Mouse (Mus musculus): ENCODE data around the gene Gls. TPM values are rescaled to one million over a fixed set of nuclear protein-coding genes. Genes with fewer than 3 reads are reported as not detected.
A peak's percentile ranks its signal among the peaks of the same experiment; 100 is the strongest.

Gls gene
- polyA plus RNA-seq, 1 experiment from 2014 or later: 32.0 TPM

DNA sequence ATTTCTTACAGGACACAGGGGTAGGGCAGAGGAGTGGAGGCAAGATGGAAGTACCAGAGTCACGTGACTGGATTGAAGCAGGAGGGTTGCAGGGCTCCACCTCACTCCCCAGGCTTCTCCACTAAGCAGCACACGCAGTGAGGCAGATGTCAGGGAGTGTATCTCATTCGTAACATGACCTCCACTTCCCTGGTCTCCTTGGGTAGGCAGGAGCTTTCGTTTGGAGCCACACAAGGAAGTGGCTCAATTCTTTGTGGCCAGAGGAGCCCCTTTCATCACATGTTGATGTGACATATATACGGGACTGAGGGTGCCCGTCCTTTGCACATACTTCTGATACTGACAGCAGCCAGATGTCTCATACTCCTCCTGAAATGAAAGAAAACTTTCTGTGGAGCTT is 103.2 kb downstream of the Gls start:
- Histone ChIP-seq H3K4me1 (replicated peaks; ENCODE audit: insufficient read depth, low read length) (no peaks in the 10 kb centered on the region), H3K4me2 (ENCODE audit: low read length) (no peak overlapping the region), H3K9ac (ENCODE audit: low read depth, low read length) (no peak overlapping the region), H3K27me3 (ENCODE audit: insufficient read depth, low read length) (no peaks in the 10 kb centered on the region), H3K9me3 (replicated peaks; ENCODE audit: low read length) (no peaks in the 10 kb centered on the region), H3K36me3 (ENCODE audit: insufficient read depth, low read length) (peaks cover 30% of the 10 kb centered on the region; the same call in 1 of the 2 replicates), H3K4me3 (replicated peaks; ENCODE audit: low read depth, low read length) (no peak overlapping the region), H3K27ac (no peak overlapping the region)
- 44% methylated on average over 6 of the region's 6 CpGs for WGBS
- no peak for TF ChIP-seq CTCF (IDR thresholded peaks at IDR 0.05; ENCODE audit: low read depth)
- no peak for DNase-seq (ENCODE audit: low spot score)
- ATAC-seq (replicated peaks; ENCODE audit: low FRiP score, low read depth): no peak

- Histone ChIP-seq H3K36me3 (ENCODE audit: insufficient read depth, low read length) (0 out of 2 replicates have a peak, but pooled peaks cover 28% of the 10 kb centered on the region), H3K9ac (ENCODE audit: low read depth, low read length) (no peak overlapping the region), H3K27me3 (ENCODE audit: insufficient read depth, low read length) (no peaks in the 10 kb centered on the region), H3K4me3 (replicated peaks; ENCODE audit: low read depth, low read length) (no peak overlapping the region), H3K9me3 (replicated peaks; ENCODE audit: low read length) (no peaks in the 10 kb centered on the region), H3K27ac (no peak overlapping the region), H3K4me1 (replicated peaks; ENCODE audit: insufficient read depth, low read length) (no peaks in the 10 kb centered on the region), H3K4me2 (ENCODE audit: low read length) (no peak overlapping the region)
- TF ChIP-seq CTCF (IDR thresholded peaks at IDR 0.05; ENCODE audit: low read depth): no peak
- 94% methylated on average over 6 of the region's 6 CpGs for WGBS
- DNase-seq (ENCODE audit: low spot score): no peak
- ATAC-seq (replicated peaks; ENCODE audit: low FRiP score, low read depth): no peak
These were observed 105.7 kb downstream of the Gls start for GRCm38 (mm10) chr1:52127350-52127749.

- no peak for TF ChIP-seq CTCF (IDR thresholded peaks at IDR 0.05; ENCODE audit: low read depth)
- H3K4me1 ChIP-seq (replicated peaks; ENCODE audit: insufficient read depth, low read length): peaks cover 7% of the 10 kb centered on the region; the same call in 1 of the 2 replicates
- H3K9ac ChIP-seq (ENCODE audit: low read depth, low read length): no peak overlapping the region
- 0 out of 2 replicates have a peak, but pooled peaks cover 28% of the 10 kb centered on the region for H3K36me3 ChIP-seq (ENCODE audit: insufficient read depth, low read length)
- DNase-seq (ENCODE audit: low spot score): no peak
- H3K4me3 ChIP-seq (replicated peaks; ENCODE audit: low read depth, low read length): no peak overlapping the region
- H3K27ac ChIP-seq: no peak overlapping the region
- ATAC-seq (replicated peaks; ENCODE audit: low FRiP score, low read depth): no peak
- no peak overlapping the region for H3K4me2 ChIP-seq (ENCODE audit: low read length)
- 79% methylated on average over 3 of the region's 3 CpGs for WGBS
- H3K27me3 ChIP-seq (ENCODE audit: insufficient read depth, low read length): no peaks in the 10 kb centered on the region
- no peaks in the 10 kb centered on the region for H3K9me3 ChIP-seq (replicated peaks; ENCODE audit: low read length)
These were observed 108.2 kb downstream of the Gls start for GRCm38 (mm10) chr1:52124818-52125217.

- WGBS: 91% methylated on average over 3 of the region's 3 CpGs
These were observed 112.0 kb downstream of the Gls start for GRCm38 (mm10) chr1:52121052-52121451.

GRCm38 (mm10) chr1:52120191-52120590 is 112.8 kb downstream of the Gls start:
- 0 out of 2 replicates have a peak, but pooled peaks cover 5% of the 10 kb centered on the region for H3K36me3 ChIP-seq (ENCODE audit: insufficient read depth, low read length)
- no peak for TF ChIP-seq CTCF (IDR thresholded peaks at IDR 0.05; ENCODE audit: low read depth)
- H3K4me3 ChIP-seq (replicated peaks; ENCODE audit: low read depth, low read length): peak overlapping the region; percentile 95
- 32% methylated on average over 10 of the region's 10 CpGs for WGBS
- ATAC-seq (replicated peaks; ENCODE audit: low FRiP score, low read depth) (no peak), DNase-seq (ENCODE audit: low spot score) (peak; percentile 22)
- H3K27me3 ChIP-seq (ENCODE audit: insufficient read depth, low read length): no peaks in the 10 kb centered on the region
- no peak overlapping the region for H3K27ac ChIP-seq
- H3K9me3 ChIP-seq (replicated peaks; ENCODE audit: low read length): no peaks in the 10 kb centered on the region
- H3K4me2 ChIP-seq (ENCODE audit: low read length): peak overlapping the region; percentile 91
- peak overlapping the region; percentile 81 for H3K9ac ChIP-seq (ENCODE audit: low read depth, low read length)
- H3K4me1 ChIP-seq (replicated peaks; ENCODE audit: insufficient read depth, low read length): peaks cover 7% of the 10 kb centered on the region; the same call in 1 of the 2 replicates

More at GRCm38 (mm10) chr1:52121052-52121451, 112.0 kb downstream of the Gls start:
- H3K9me3 ChIP-seq (replicated peaks; ENCODE audit: low read length): no peaks in the 10 kb centered on the region
- no peak for ATAC-seq (replicated peaks; ENCODE audit: low FRiP score, low read depth)
- TF ChIP-seq CTCF (IDR thresholded peaks at IDR 0.05; ENCODE audit: low read depth): no peak
- peaks cover 7% of the 10 kb centered on the region; the same call in 1 of the 2 replicates for H3K4me1 ChIP-seq (replicated peaks; ENCODE audit: insufficient read depth, low read length)
- H3K9ac ChIP-seq (ENCODE audit: low read depth, low read length): no peak overlapping the region
- DNase-seq (ENCODE audit: low spot score): no peak
- no peaks in the 10 kb centered on the region for H3K27me3 ChIP-seq (ENCODE audit: insufficient read depth, low read length)
- H3K36me3 ChIP-seq (ENCODE audit: insufficient read depth, low read length): 0 out of 2 replicates have a peak, but pooled peaks cover 11% of the 10 kb centered on the region
- no peak overlapping the region for H3K4me3 ChIP-seq (replicated peaks; ENCODE audit: low read depth, low read length)
- H3K27ac ChIP-seq: no peak overlapping the region
- H3K4me2 ChIP-seq (ENCODE audit: low read length): 0 out of 2 replicates have a peak overlapping the region, but pooled peaks have one; percentile 91

DNA sequence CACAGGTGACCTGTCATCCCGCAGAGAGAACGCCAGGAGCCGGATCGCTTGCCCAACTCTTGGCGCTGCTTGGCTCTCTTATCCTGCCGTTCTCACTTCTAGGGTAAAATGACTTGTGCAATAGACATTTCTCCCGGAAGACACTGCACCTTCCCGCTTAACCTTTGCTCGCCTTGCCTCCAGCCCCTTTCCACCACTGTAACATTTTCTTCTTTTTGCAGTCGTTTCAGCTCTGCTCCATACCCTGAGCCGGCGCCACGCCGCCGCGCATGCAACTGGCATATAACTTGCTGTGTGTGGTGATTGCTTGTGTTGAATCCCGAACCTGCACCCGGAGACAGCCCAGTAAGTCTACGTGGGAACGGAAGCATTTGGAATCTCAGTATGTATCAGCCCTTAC is 113.3 kb downstream of the Gls start:
- Histone ChIP-seq H3K27me3 (ENCODE audit: insufficient read depth, low read length) (no peaks in the 10 kb centered on the region), H3K4me2 (ENCODE audit: low read length) (peak overlapping the region; percentile 91), H3K27ac (peak overlapping the region; percentile 63), H3K9ac (ENCODE audit: low read depth, low read length) (peak overlapping the region; percentile 81), H3K9me3 (replicated peaks; ENCODE audit: low read length) (no peaks in the 10 kb centered on the region), H3K4me3 (replicated peaks; ENCODE audit: low read depth, low read length) (peak overlapping the region; percentile 95), H3K4me1 (replicated peaks; ENCODE audit: insufficient read depth, low read length) (peaks cover 7% of the 10 kb centered on the region; the same call in 1 of the 2 replicates), H3K36me3 (ENCODE audit: insufficient read depth, low read length) (0 out of 2 replicates have a peak, but pooled peaks cover 5% of the 10 kb centered on the region)
- peak; percentile 25 for DNase-seq (ENCODE audit: low spot score)
- WGBS: under 1% methylated on average over 20 of the region's 20 CpGs
- TF ChIP-seq CTCF (IDR thresholded peaks at IDR 0.05; ENCODE audit: low read depth): no peak
- no peak; the same call in 1 of the 2 replicates for ATAC-seq (replicated peaks; ENCODE audit: low FRiP score, low read depth)
